Mouse (Mus musculus) heart, adult 2 months (tissue): Measurements from ENCODE around the gene Yap1. TPM values are rescaled to one million over a fixed set of nuclear protein-coding genes. Genes with fewer than 3 reads are reported as not detected.
A peak's percentile ranks its signal among the peaks of the same experiment; 100 is the strongest.

Experiments used
- DNase-seq, 2 experiments: peaks; one replicate each; pipeline ENCODE4 v3.0.0; 2021
- H3K27ac ChIP-seq: fragments of 200-600 bp; 2 replicates; pipeline ENCODE4 v1.8.1; 2022
- H3K27me3 ChIP-seq: fragments of 200-500 bp; 2 replicates; pipeline ENCODE4 v1.6.1; 2012; ENCODE audit warnings: mild to moderate bottlenecking, low read length, inconsistent platforms, mixed read lengths; ENCODE audit not compliant: control insufficient read depth, insufficient read depth
- H3K36me3 ChIP-seq: fragments of 200-500 bp; 2 replicates; pipeline ENCODE4 v1.6.1; 2012; ENCODE audit warnings: low read length, inconsistent platforms; ENCODE audit not compliant: control insufficient read depth, insufficient read depth
- H3K4me1 ChIP-seq: fragments of 200-500 bp; 2 replicates; pipeline ENCODE4 v1.6.1; 2011; ENCODE audit warnings: low read length; ENCODE audit not compliant: control insufficient read depth, insufficient read depth
- H3K4me3 ChIP-seq: fragments of 200-600 bp; 2 replicates; pipeline ENCODE4 v1.8.1; 2022
- H3K79me2 ChIP-seq: fragments of 200-500 bp; replicated peaks from 2 replicates; pipeline ENCODE4 v1.6.1; 2012; ENCODE audit warnings: mild to moderate bottlenecking, inconsistent platforms, low read length, moderate library complexity, mixed read lengths; ENCODE audit not compliant: control insufficient read depth, insufficient read depth
- H3K9ac ChIP-seq: fragments of 200-500 bp; 2 replicates; pipeline ENCODE4 v1.6.1; 2012; ENCODE audit warnings: low read depth, mild to moderate bottlenecking, control low read depth, inconsistent platforms, low read length, mixed read lengths
- CTCF ChIP-seq: fragments of 200-600 bp; IDR thresholded peaks from 2 replicates; pipeline ENCODE4 v1.8.1; 2022; ENCODE audit warnings: antibody characterized with exemption, mild to moderate bottlenecking, moderate library complexity
- EP300 ChIP-seq: fragments of 200-500 bp; IDR thresholded peaks from 2 replicates; pipeline ENCODE4 v1.6.1; 2011; ENCODE audit warnings: low read depth, low read length, control low read depth; ENCODE audit not compliant: insufficient read depth
- POLR2A ChIP-seq: fragments of 200-500 bp; IDR thresholded peaks from 2 replicates; pipeline ENCODE4 v1.6.1; 2011; ENCODE audit warnings: mild to moderate bottlenecking, low read depth, low read length, control low read depth; ENCODE audit not compliant: insufficient read depth
- WGBS: fragments of 180-500 bp; shearing (Covaris S2); methylation state at CpG from one replicate; pipeline ENCODE4 v1.1.7; 2018; 5-methylcytosine and 5-hydroxymethylcytosine counted together
- intact Hi-C: fragments of 180-260 bp; cut with DNase I; formaldehyde crosslinking; loops from one replicate; pipeline ENCODE4 v1.15.1; 2025
- polyA plus RNA-seq: library from polyadenylated mRNA; depleted of rRNA; stranded (reverse); fragments of >200 nt; gene quantifications from 2 replicates; pipeline ENCODE4 v1.2.3, GENCODE M21; 2012
- total RNA-seq, 2 experiments: library from RNA; stranded (reverse); gene quantifications; 2 replicates each; pipeline ENCODE4 v1.2.3; 2021

The Yap1 gene
- total and polyA plus RNA-seq, 3 experiments = 37.9 to 71.9 (median 70.7) TPM

GRCm38 (mm10) chr9:7983665-7984064, 20.7 kb downstream of the Yap1 start:
- no peak overlapping the region for H3K4me3 ChIP-seq
- H3K27me3 ChIP-seq = no peaks in the 10 kb centered on the region
- H3K4me1 ChIP-seq = peaks cover 11% of the 10 kb centered on the region; the same call in 1 of the 2 replicates
- H3K27ac ChIP-seq = peak overlapping the region; percentile 77
- 29% methylated on average over 2 of the region's 2 CpGs for WGBS
- intact Hi-C loops = no loop called here
- TF ChIP-seq CTCF (no peak), EP300 (0 out of 2 replicates have a peak, but pooled peaks have one; percentile 38)
- H3K36me3 ChIP-seq = peaks cover 54% of the 10 kb centered on the region
- peak in 1 of 2 experiments; percentile 36 for DNase-seq
- H3K9ac ChIP-seq = no peak overlapping the region
- peaks cover 6% of the 10 kb centered on the region for H3K79me2 ChIP-seq

GRCm38 (mm10) chr9:7980162-7980561, 24.2 kb downstream of the Yap1 start:
- Histone ChIP-seq H3K79me2 (peaks cover 3% of the 10 kb centered on the region), H3K27ac (peak overlapping the region; percentile 79), H3K9ac (no peak overlapping the region; the same call in 1 of the 2 replicates), H3K36me3 (peaks cover 57% of the 10 kb centered on the region), H3K27me3 (no peaks in the 10 kb centered on the region), H3K4me3 (no peak overlapping the region), H3K4me1 (peaks cover 11% of the 10 kb centered on the region)
- 42% methylated on average over 2 of the region's 2 CpGs for WGBS
- intact Hi-C loops = no loop called here
- TF ChIP-seq EP300 (no peak), CTCF (no peak), POLR2A (no peak)
- DNase-seq = no peak

- TF ChIP-seq EP300 (no peak), POLR2A (no peak), CTCF (no peak)
- peak overlapping the region; percentile 42 for H3K9ac ChIP-seq
- H3K36me3 ChIP-seq = peaks cover 52% of the 10 kb centered on the region
- WGBS = 39% methylated on average over 11 of the region's 11 CpGs
- H3K79me2 ChIP-seq = peaks cover 3% of the 10 kb centered on the region
- peak overlapping the region; percentile 79 for H3K27ac ChIP-seq
- DNase-seq = peak in 1 of 2 experiments; percentile 24
- peaks cover 11% of the 10 kb centered on the region for H3K4me1 ChIP-seq
- H3K4me3 ChIP-seq = peak overlapping the region; percentile 2; the same call in 1 of the 2 replicates
- no peaks in the 10 kb centered on the region for H3K27me3 ChIP-seq
- intact Hi-C loops = loop anchor here (5.0 kb wide), 1 partner anchor 93 kb away; no protein-coding TSS in a partner anchor
Observed at GRCm38 (mm10) chr9:7979153-7979916, 25.1 kb downstream of the Yap1 start.

- peaks cover 3% of the 10 kb centered on the region for H3K79me2 ChIP-seq
- peaks cover 11% of the 10 kb centered on the region for H3K4me1 ChIP-seq
- TF ChIP-seq CTCF (peak; percentile 66), POLR2A (no peak)
- no peak overlapping the region for H3K9ac ChIP-seq
- no peak overlapping the region for H3K4me3 ChIP-seq
- H3K27ac ChIP-seq = no peak overlapping the region; the same call in 1 of the 2 replicates
- intact Hi-C loops = loop anchor here (5.0 kb wide), 1 partner anchor 94 kb away; no protein-coding TSS in a partner anchor
- H3K36me3 ChIP-seq = peaks cover 52% of the 10 kb centered on the region
- DNase-seq = no peak
- no peaks in the 10 kb centered on the region for H3K27me3 ChIP-seq
- WGBS = 85% methylated on average over 3 of the region's 3 CpGs
Observed at GRCm38 (mm10) chr9:7978502-7978901, 25.9 kb downstream of the Yap1 start.

- TF ChIP-seq CTCF (no peak), POLR2A (no peak), EP300 (no peak)
- Histone ChIP-seq H3K79me2 (peaks cover 1% of the 10 kb centered on the region), H3K4me1 (peaks cover 6% of the 10 kb centered on the region), H3K27me3 (no peaks in the 10 kb centered on the region), H3K4me3 (no peak overlapping the region), H3K36me3 (peaks cover 46% of the 10 kb centered on the region), H3K27ac (no peak overlapping the region), H3K9ac (no peak overlapping the region)
- intact Hi-C loops = loop anchor here (5.0 kb wide), 1 partner anchor 95 kb away; no protein-coding TSS in a partner anchor
- WGBS = 79% methylated on average over 5 of the region's 5 CpGs
- no peak for DNase-seq
Observed at GRCm38 (mm10) chr9:7977587-7977986, 26.8 kb downstream of the Yap1 start.

- no peak overlapping the region for H3K4me3 ChIP-seq
- no peaks in the 10 kb centered on the region for H3K27me3 ChIP-seq
- no peak for TF ChIP-seq EP300
- TF ChIP-seq CTCF = no peak
- no peak for TF ChIP-seq POLR2A
- H3K9ac ChIP-seq = no peak overlapping the region
- peaks cover 3% of the 10 kb centered on the region; the same call in 1 of the 2 replicates for H3K79me2 ChIP-seq
- DNase-seq = no peak
- H3K4me1 ChIP-seq = no peaks in the 10 kb centered on the region; the same call in 1 of the 2 replicates
- H3K27ac ChIP-seq = no peak overlapping the region
- H3K36me3 ChIP-seq = peaks cover 16% of the 10 kb centered on the region
- intact Hi-C loops = no loop called here
- 89% methylated on average over 2 of the region's 2 CpGs for WGBS
Observed at GRCm38 (mm10) chr9:7971993-7972392, 32.4 kb downstream of the Yap1 start.
